Mouse (Mus musculus): ENCODE results near the gene Nsun7. TPM values are rescaled to one million over a fixed set of nuclear protein-coding genes. Genes with fewer than 3 reads are reported as not detected.

Gene Nsun7
- polyA plus RNA-seq, 1 experiment = not detected

GRCm38 (mm10) chr5:66338583-66338982 lies 78.9 kb downstream of the Nsun7 start:
- TF ChIP-seq POLR2A (IDR thresholded peaks at IDR 0.05; ENCODE audit: insufficient read depth, low read depth, low read length) (no peak), CTCF (IDR thresholded peaks at IDR 0.05; ENCODE audit: insufficient read depth, low read depth, low read length) (no peak)
- Histone ChIP-seq H3K4me3 (ENCODE audit: insufficient read depth, low read depth, low read length) (no peak overlapping the region), H3K27ac (ENCODE audit: insufficient read depth, low read depth, low read length) (no peak overlapping the region), H3K4me1 (ENCODE audit: control insufficient read depth, insufficient read depth, low read length) (peaks cover 7% of the 10 kb centered on the region)
- WGBS = 36% methylated on average over 7 of the region's 7 CpGs

DNA sequence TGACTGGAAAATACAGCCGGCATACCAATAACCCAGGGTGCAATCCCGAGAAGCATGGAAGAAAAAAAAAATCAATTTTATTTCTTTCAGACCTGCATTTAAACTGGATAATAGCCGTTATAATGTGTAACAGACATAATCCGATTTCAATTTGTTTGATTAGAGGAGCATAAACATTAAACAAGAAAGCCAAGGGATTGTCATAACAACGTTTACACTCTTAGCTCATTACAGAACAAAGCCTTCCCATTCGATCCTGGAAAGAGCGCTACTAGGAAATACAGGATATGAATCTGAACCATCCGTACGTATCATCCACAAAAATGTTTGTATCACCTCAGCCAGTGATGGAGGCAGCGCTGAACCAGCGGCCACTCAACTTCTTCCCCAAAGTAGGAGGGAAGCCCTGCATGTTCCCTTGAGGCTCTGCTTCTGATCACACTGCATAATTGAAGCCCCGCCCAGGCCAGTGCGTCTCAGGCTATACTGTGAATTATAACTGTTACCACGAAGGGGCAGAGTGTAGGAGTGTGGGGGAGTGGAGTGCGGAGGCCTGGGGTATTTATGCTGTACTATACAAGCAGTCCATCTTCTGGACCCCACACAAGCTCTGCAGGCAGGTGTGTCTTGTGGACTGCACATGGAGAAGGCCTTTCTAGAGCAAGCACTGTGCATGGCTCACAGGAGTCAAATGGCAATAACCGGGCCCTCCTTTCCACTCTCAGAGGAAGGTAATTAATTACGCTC lies 80.8 kb downstream of the Nsun7 start:
- 67% methylated on average over 17 of the region's 17 CpGs for WGBS
- Histone ChIP-seq H3K4me3 (ENCODE audit: insufficient read depth, low read depth, low read length) (no peak overlapping the region), H3K27ac (ENCODE audit: insufficient read depth, low read depth, low read length) (no peak overlapping the region), H3K4me1 (ENCODE audit: control insufficient read depth, insufficient read depth, low read length) (peaks cover 7% of the 10 kb centered on the region)
- no peak for TF ChIP-seq POLR2A (IDR thresholded peaks at IDR 0.05; ENCODE audit: insufficient read depth, low read depth, low read length)

- Histone ChIP-seq H3K4me1 (ENCODE audit: control insufficient read depth, insufficient read depth, low read length) (peaks cover 7% of the 10 kb centered on the region), H3K4me3 (ENCODE audit: insufficient read depth, low read depth, low read length) (no peak overlapping the region), H3K27ac (ENCODE audit: insufficient read depth, low read depth, low read length) (no peak overlapping the region)
- WGBS = 56% methylated on average over 10 of the region's 10 CpGs
- TF ChIP-seq CTCF (IDR thresholded peaks at IDR 0.05; ENCODE audit: insufficient read depth, low read depth, low read length) = no peak
- no peak for TF ChIP-seq POLR2A (IDR thresholded peaks at IDR 0.05; ENCODE audit: insufficient read depth, low read depth, low read length)
These were observed 82.2 kb downstream of the Nsun7 start for GRCm38 (mm10) chr5:66341848-66342247.

- no peak overlapping the region for H3K4me3 ChIP-seq (ENCODE audit: insufficient read depth, low read depth, low read length)
- peaks cover 3% of the 10 kb centered on the region for H3K4me1 ChIP-seq (ENCODE audit: control insufficient read depth, insufficient read depth, low read length)
- no peak for TF ChIP-seq POLR2A (IDR thresholded peaks at IDR 0.05; ENCODE audit: insufficient read depth, low read depth, low read length)
- TF ChIP-seq CTCF (IDR thresholded peaks at IDR 0.05; ENCODE audit: insufficient read depth, low read depth, low read length) = no peak
- H3K27ac ChIP-seq (ENCODE audit: insufficient read depth, low read depth, low read length) = no peak overlapping the region
- WGBS = 90% methylated on average over 9 of the region's 9 CpGs
These were observed 82.6 kb downstream of the Nsun7 start for GRCm38 (mm10) chr5:66342285-66342684.

DNA sequence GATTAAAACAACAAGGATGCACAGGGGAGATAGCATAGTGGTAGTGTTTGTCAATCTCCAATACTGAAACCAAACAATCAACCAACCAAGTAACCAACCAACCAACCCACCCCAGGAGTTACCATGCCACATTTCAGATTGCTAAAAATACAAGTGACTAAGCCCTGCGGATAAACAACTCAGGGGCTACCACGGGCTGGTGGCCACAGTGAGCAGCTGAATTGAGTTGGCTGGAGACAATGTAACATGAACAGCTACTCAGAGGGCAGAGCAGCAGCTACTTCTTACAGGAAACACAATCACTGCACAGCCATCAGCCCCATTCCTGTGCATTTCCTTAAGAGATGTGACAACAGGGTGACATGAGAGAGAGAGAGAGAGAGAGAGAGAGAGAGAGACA lies 84.5 kb downstream of the Nsun7 start:
- no peak for TF ChIP-seq POLR2A (IDR thresholded peaks at IDR 0.05; ENCODE audit: insufficient read depth, low read depth, low read length)
- TF ChIP-seq CTCF (IDR thresholded peaks at IDR 0.05; ENCODE audit: insufficient read depth, low read depth, low read length) = no peak
- H3K4me3 ChIP-seq (ENCODE audit: insufficient read depth, low read depth, low read length) = no peak overlapping the region
- WGBS = 66% methylated on average over 2 of the region's 2 CpGs
- no peaks in the 10 kb centered on the region for H3K4me1 ChIP-seq (ENCODE audit: control insufficient read depth, insufficient read depth, low read length)
- no peak overlapping the region for H3K27ac ChIP-seq (ENCODE audit: insufficient read depth, low read depth, low read length)

- 79% methylated on average over 3 of the region's 3 CpGs for WGBS
- Histone ChIP-seq H3K4me1 (ENCODE audit: control insufficient read depth, insufficient read depth, low read length) (no peaks in the 10 kb centered on the region), H3K4me3 (ENCODE audit: insufficient read depth, low read depth, low read length) (no peak overlapping the region), H3K27ac (ENCODE audit: insufficient read depth, low read depth, low read length) (no peak overlapping the region)
- TF ChIP-seq CTCF (IDR thresholded peaks at IDR 0.05; ENCODE audit: insufficient read depth, low read depth, low read length) (no peak), POLR2A (IDR thresholded peaks at IDR 0.05; ENCODE audit: insufficient read depth, low read depth, low read length) (no peak)
These were observed 85.4 kb downstream of the Nsun7 start for GRCm38 (mm10) chr5:66345140-66345539.

DNA sequence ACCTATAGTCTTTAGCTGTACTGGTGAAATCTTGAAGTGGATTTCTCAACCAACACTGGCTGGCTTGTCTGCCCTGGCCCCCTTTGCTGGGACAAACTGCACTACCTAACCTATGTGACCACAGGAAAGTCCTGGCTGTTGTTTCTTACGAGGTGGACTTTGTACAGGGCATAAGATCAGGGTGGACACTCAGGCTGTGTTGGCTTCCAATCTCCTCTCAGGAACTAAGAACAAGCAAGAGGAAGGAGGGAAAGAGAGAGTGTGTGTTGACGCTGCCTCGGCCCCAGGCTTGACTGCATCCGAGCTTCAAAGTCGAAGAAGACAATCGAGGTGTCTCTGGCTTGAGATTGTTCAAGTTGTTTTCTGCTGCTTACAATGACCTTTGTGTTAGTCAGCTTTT lies 87.1 kb downstream of the Nsun7 start:
- no peaks in the 10 kb centered on the region for H3K4me1 ChIP-seq (ENCODE audit: control insufficient read depth, insufficient read depth, low read length)
- no peak overlapping the region for H3K4me3 ChIP-seq (ENCODE audit: insufficient read depth, low read depth, low read length)
- H3K27ac ChIP-seq (ENCODE audit: insufficient read depth, low read depth, low read length) = no peak overlapping the region
- 95% methylated on average over 6 of the region's 6 CpGs for WGBS
- TF ChIP-seq CTCF (IDR thresholded peaks at IDR 0.05; ENCODE audit: insufficient read depth, low read depth, low read length) (no peak), POLR2A (IDR thresholded peaks at IDR 0.05; ENCODE audit: insufficient read depth, low read depth, low read length) (no peak)

Other genes starting within 250 kb of the Nsun7 start
- not detected in 2 replicates for gene Rbm47, start 86.8 kb upstream of the Nsun7 start, polyA plus RNA-seq (2012; ENCODE audit: insufficient read depth, insufficient read length, low replicate concordance, missing spikeins)

Measured in olfactory bulb, adult 2 months (tissue).